ENCODE assay signal across 1 mouse cellular context in the genomic region with DNA sequence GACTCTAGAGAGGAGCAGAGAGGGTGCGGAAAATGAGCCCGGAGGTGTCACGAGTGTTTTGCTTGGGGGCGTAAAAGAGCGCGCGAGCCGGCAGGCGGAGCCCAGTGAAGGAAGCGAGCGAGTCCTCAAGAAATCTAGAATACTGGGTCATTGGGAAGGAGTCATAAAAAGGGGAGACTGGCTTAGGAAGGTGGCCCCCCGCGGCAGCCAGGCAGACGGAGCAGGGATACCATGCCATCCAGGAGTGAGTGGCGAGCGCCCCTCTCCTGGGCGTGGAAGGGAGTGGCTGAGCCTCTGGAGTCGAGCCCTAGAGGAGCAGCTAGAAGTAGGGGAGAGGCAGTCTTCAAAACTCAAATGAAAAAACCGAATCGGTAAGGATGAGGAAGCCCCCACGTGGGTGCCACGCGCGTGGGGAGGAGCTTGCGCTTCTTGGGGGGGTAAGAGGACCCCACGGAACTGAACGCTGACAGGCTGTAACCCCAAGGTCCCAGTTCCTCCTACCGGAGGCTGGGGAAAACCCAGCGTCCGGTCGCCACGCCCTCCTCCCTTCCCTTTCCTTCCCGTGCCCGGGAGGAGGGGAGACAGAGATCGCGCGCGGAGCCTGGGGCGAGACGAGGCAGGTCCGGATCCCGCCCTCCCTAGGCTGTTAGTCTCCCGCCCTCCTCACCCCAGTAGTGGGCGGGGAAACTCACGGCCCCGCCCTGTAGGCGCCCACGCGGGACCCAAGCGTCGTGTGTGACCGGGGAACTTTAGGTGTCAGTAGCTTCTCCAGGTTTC.
TF ChIP-seq lines count a peak whose summit lies in the region.

No protein-coding gene starts in this region.

TF ChIP-seq in myocyte, 11 proteins besides CTCF, POLR2A, EP300 and RAD21 (continued from another document):
- TF ChIP-seq CEBPB (IDR thresholded peaks at IDR 0.05; ENCODE audit: insufficient read depth, poor library complexity, severe bottlenecking) = no peak
